Mouse (Mus musculus) MEL (cell line): Measurements from ENCODE around the gene Mov10l1. TPM values are rescaled to one million over a fixed set of nuclear protein-coding genes. Genes with fewer than 3 reads are reported as not detected.

Experiments
- DNase-seq: peaks from one replicate; pipeline ENCODE4 v3.0.0; 2011; ENCODE audit warnings: low read depth, low spot score
- H3K27ac ChIP-seq: 2 replicates; pipeline ENCODE4 v1.5.1; 2012; ENCODE audit warnings: low read depth, mild to moderate bottlenecking, control low read depth, low read length, moderate library complexity; ENCODE audit not compliant: control insufficient read depth
- H3K27me3 ChIP-seq, 2 experiments: fragments of 150-350 bp in 1 of 2; sonication (generic) in 1 of 2; 2 replicates each; pipeline ENCODE4 v1.6.1; 2012; ENCODE audit warnings: low read length in 2 of 2, mild to moderate bottlenecking in 2 of 2, improper control_type of control experiment in 1 of 2, moderate library complexity in 1 of 2; ENCODE audit not compliant: insufficient read depth in 2 of 2, control insufficient read depth in 1 of 2
- H3K36me3 ChIP-seq, 2 experiments: 2 replicates each; pipeline ENCODE4 v1.6.1; 2012 to 2014; ENCODE audit warnings: low read length in 2 of 2, improper control_type of control experiment in 1 of 2, inconsistent platforms in 1 of 2, mild to moderate bottlenecking in 1 of 2; ENCODE audit not compliant: insufficient read depth in 2 of 2, control insufficient read depth in 1 of 2
- H3K4me1 ChIP-seq, 2 experiments: fragments of 150-350 bp in 1 of 2; sonication (generic) in 1 of 2; 2 replicates each; pipeline ENCODE4 v1.6.1; 2012; ENCODE audit warnings: low read length in 2 of 2, improper control_type of control experiment in 1 of 2, mild to moderate bottlenecking in 1 of 2; ENCODE audit not compliant: insufficient read depth in 2 of 2, control insufficient read depth in 1 of 2
- H3K4me3 ChIP-seq, 2 experiments: fragments of 150-350 bp in 1 of 2; sonication (generic) in 1 of 2; 2 replicates each; pipeline ENCODE4 v1.5.1; 2012; ENCODE audit warnings: low read depth in 2 of 2, low read length in 2 of 2, mild to moderate bottlenecking in 2 of 2, moderate library complexity in 2 of 2, control low read depth in 1 of 2, improper control_type of control experiment in 1 of 2; ENCODE audit not compliant: control insufficient read depth in 1 of 2, insufficient read depth in 1 of 2
- H3K79me2 ChIP-seq: 2 replicates; pipeline ENCODE4 v1.6.1; 2012; ENCODE audit warnings: mild to moderate bottlenecking, low read length, moderate library complexity; ENCODE audit not compliant: control insufficient read depth, poor library complexity, insufficient read depth
- H3K9ac ChIP-seq: 2 replicates; pipeline ENCODE4 v1.6.1; 2012; ENCODE audit warnings: low read depth, mild to moderate bottlenecking, control low read depth, low read length, moderate library complexity; ENCODE audit not compliant: control insufficient read depth, poor library complexity, severe bottlenecking
- H3K9me3 ChIP-seq: fragments of 150-350 bp; sonication (generic); replicated peaks from 2 replicates; pipeline ENCODE4 v1.6.1; 2012; ENCODE audit warnings: mild to moderate bottlenecking, low read length, improper control_type of control experiment, moderate library complexity; ENCODE audit not compliant: insufficient read depth
- CHD1 ChIP-seq: IDR thresholded peaks from 2 replicates; pipeline ENCODE4 v1.6.1; 2012; ENCODE audit warnings: low read depth, mild to moderate bottlenecking, inconsistent platforms, low read length, improper control_type of control experiment
- CHD2 ChIP-seq: IDR thresholded peaks from 2 replicates; pipeline ENCODE4 v1.6.1; 2011; ENCODE audit warnings: low read length, improper control_type of control experiment
- ELF1 ChIP-seq: IDR thresholded peaks from 2 replicates; pipeline ENCODE4 v1.6.1; 2014; ENCODE audit warnings: low read depth, mild to moderate bottlenecking, inconsistent platforms, low read length, improper control_type of control experiment, moderate library complexity
- EP300 ChIP-seq, 2 experiments: IDR thresholded peaks; 2 replicates each; pipeline ENCODE4 v1.6.1; 2011; ENCODE audit warnings: improper control_type of control experiment in 2 of 2, low read length in 2 of 2, low read depth in 1 of 2, mild to moderate bottlenecking in 1 of 2
- GATA1 ChIP-seq: IDR thresholded peaks from 2 replicates; pipeline ENCODE4 v1.6.1; 2011; ENCODE audit warnings: low read depth, low read length, improper control_type of control experiment
- HCFC1 ChIP-seq: IDR thresholded peaks from 2 replicates; pipeline ENCODE4 v1.6.1; 2012; ENCODE audit warnings: low read depth, mild to moderate bottlenecking, inconsistent platforms, low read length, improper control_type of control experiment, moderate library complexity
- JUND ChIP-seq: IDR thresholded peaks from 2 replicates; pipeline ENCODE4 v1.6.1; 2011; ENCODE audit warnings: low read depth, mild to moderate bottlenecking, improper control_type of control experiment, low read length
- KAT2A ChIP-seq: conservative IDR thresholded peaks from 2 replicates; pipeline ENCODE4 v1.6.1; 2012; ENCODE audit warnings: low read depth, low read length, improper control_type of control experiment, inconsistent platforms
- MAFK ChIP-seq: IDR thresholded peaks from 2 replicates; pipeline ENCODE4 v1.6.1; 2011; ENCODE audit warnings: low read depth, mild to moderate bottlenecking, low read length, improper control_type of control experiment, borderline replicate concordance
- MAX ChIP-seq: IDR thresholded peaks from 2 replicates; pipeline ENCODE4 v1.6.1; 2011; ENCODE audit warnings: low read length, improper control_type of control experiment
- MXI1 ChIP-seq: IDR thresholded peaks from 2 replicates; pipeline ENCODE4 v1.6.1; 2011; ENCODE audit warnings: mild to moderate bottlenecking, low read depth, low read length, improper control_type of control experiment
- MYC ChIP-seq: IDR thresholded peaks from 2 replicates; pipeline ENCODE4 v1.6.1; 2011; ENCODE audit warnings: low read depth, mild to moderate bottlenecking, low read length, improper control_type of control experiment, moderate library complexity
- POLR2A ChIP-seq, 2 experiments: IDR thresholded peaks; 2 replicates each; pipeline ENCODE4 v1.6.1; 2011 to 2012; ENCODE audit warnings: low read length in 2 of 2, mild to moderate bottlenecking in 2 of 2, control low read depth in 1 of 2, improper control_type of control experiment in 1 of 2, low read depth in 1 of 2, moderate library complexity in 1 of 2; ENCODE audit not compliant: control insufficient read depth in 1 of 2, insufficient read depth in 1 of 2, poor library complexity in 1 of 2
- POLR2AphosphoS2 ChIP-seq: IDR thresholded peaks from 2 replicates; pipeline ENCODE4 v1.6.1; 2011; ENCODE audit warnings: low read length, improper control_type of control experiment
- POLR2AphosphoS5 ChIP-seq: IDR thresholded peaks from 2 replicates; pipeline ENCODE4 v1.6.1; 2012; ENCODE audit warnings: low read depth, borderline replicate concordance, mild to moderate bottlenecking, inconsistent platforms, low read length, moderate library complexity, mixed read lengths
- RCOR1 ChIP-seq: IDR thresholded peaks from 2 replicates; pipeline ENCODE4 v1.6.1; 2012; ENCODE audit warnings: low read depth, mild to moderate bottlenecking, inconsistent platforms, low read length, improper control_type of control experiment
- TAL1 ChIP-seq: IDR thresholded peaks from 2 replicates; pipeline ENCODE4 v1.6.1; 2012; ENCODE audit warnings: mild to moderate bottlenecking, inconsistent platforms, low read length, moderate library complexity, mixed read lengths
- TBP ChIP-seq: IDR thresholded peaks from 2 replicates; pipeline ENCODE4 v1.8.0; 2011; ENCODE audit warnings: low read depth, low read length, improper control_type of control experiment
- TCF12 ChIP-seq: IDR thresholded peaks from 2 replicates; pipeline ENCODE4 v1.6.1; 2014; ENCODE audit warnings: low read depth, mild to moderate bottlenecking, inconsistent platforms, low read length, improper control_type of control experiment, moderate library complexity
- ZC3H11A ChIP-seq: IDR thresholded peaks from 2 replicates; pipeline ENCODE4 v1.6.1; 2012; ENCODE audit warnings: low read depth, mild to moderate bottlenecking, inconsistent platforms, low read length, improper control_type of control experiment
- ZKSCAN1 ChIP-seq: IDR thresholded peaks from 2 replicates; pipeline ENCODE4 v1.6.1; 2012; ENCODE audit warnings: low read depth, mild to moderate bottlenecking, inconsistent platforms, low read length, improper control_type of control experiment, moderate library complexity
- ZMIZ1 ChIP-seq: IDR thresholded peaks from 2 replicates; pipeline ENCODE4 v1.6.1; 2012; ENCODE audit warnings: low read depth, mild to moderate bottlenecking, inconsistent platforms, low read length, improper control_type of control experiment, moderate library complexity
- ZNF384 ChIP-seq: IDR thresholded peaks from 2 replicates; pipeline ENCODE4 v1.6.1; 2012; ENCODE audit warnings: low read depth, mild to moderate bottlenecking, inconsistent platforms, low read length, improper control_type of control experiment
- polyA plus RNA-seq, 2 experiments: library from polyadenylated mRNA; stranded (reverse) in 1 of 2; unstranded in 1 of 2; fragments of >175 nt in 1 of 2; fragments of >200 nt in 1 of 2; gene quantifications; 2 replicates each; pipeline versions ENCODE4 v1.2.1 to v1.2.4; 2012; ENCODE audit warnings: low replicate concordance in 2 of 2, low read depth in 1 of 2; ENCODE audit not compliant: insufficient read length in 2 of 2, insufficient read depth in 1 of 2, missing spikeins in 1 of 2
- total RNA-seq: library from RNA; depleted of rRNA; stranded (reverse); fragments of 300-350 nt; gene quantifications from 2 replicates; pipeline ENCODE4 v1.2.3, GENCODE M21; 2012

The Mov10l1 gene
- total and polyA plus RNA-seq, 3 experiments: not detected

- no peak overlapping the region for H3K4me3 ChIP-seq
- TF ChIP-seq KAT2A (no peak), MAX (no peak), TCF12 (no peak), CHD2 (no peak), MXI1 (no peak), ELF1 (no peak), MYC (no peak), RCOR1 (no peak)
- H3K79me2 ChIP-seq: no peaks in the 10 kb centered on the region
- no peaks in the 10 kb centered on the region for H3K36me3 ChIP-seq
- no peaks in the 10 kb centered on the region; a peak in 1 of 4 replicates for H3K27me3 ChIP-seq
- H3K9ac ChIP-seq: no peak overlapping the region
- no peak for DNase-seq
- H3K4me1 ChIP-seq: no peaks in the 10 kb centered on the region; a peak in 1 of 4 replicates
- H3K9me3 ChIP-seq: no peaks in the 10 kb centered on the region
- no peak overlapping the region for H3K27ac ChIP-seq
These were observed 10.4 kb upstream of the Mov10l1 start for GRCm38 (mm10) chr15:88972300-88972699.

DNA sequence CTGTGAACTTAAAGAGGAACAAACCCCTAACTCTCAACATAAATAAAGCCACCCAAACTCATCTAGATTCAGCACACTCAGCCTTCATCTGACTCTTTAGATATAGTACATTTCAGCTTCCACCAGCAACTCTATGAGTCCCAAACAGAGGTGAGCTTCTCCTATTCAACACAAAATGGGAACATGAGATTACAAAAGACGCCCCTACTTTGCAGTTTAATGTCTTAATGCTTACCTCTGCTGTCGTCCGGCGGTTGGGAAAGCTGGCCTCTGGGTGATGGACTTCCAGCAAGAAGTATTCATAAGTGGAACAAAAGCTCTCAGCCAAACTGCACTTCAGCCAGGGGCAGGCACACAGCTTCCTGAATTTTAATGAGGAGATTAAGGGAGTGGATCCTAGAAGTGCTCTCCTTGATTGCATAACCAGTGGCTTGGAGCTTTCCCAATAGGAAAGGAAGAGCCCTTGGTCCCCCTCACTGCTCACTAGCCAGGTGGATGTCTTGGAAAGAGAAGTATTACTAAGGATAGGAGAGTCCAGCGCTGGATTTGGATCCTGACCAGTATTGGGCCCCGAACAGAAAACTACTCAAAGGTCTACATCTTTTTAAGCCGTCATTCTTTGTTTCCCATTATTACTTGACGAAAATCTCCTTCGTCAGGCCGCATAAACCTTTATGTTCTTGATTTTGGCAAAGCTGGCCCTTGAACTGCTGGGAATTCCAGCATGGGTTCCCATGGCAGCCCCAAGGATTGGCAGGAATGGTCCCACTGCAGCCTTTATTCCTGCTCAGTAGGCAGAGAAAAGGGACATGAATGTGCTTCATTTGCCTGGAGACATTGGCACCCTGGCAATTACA is 4.2 kb upstream of the Mov10l1 start, which contains the start of gene Mlc1:
TSS of gene Mlc1 (minus strand) at position 727 of the 857 bp plus-strand sequence.
- no peaks in the 10 kb centered on the region for H3K4me1 ChIP-seq
- TF ChIP-seq MYC: no peak
- TF ChIP-seq HCFC1: no peak
- no peak for TF ChIP-seq POLR2AphosphoS2
- no peak for TF ChIP-seq ZC3H11A
- TF ChIP-seq KAT2A: no peak
- no peak for TF ChIP-seq MXI1
- TF ChIP-seq POLR2A (IDR thresholded peaks at IDR 0.05; ENCODE audit: control insufficient read depth in 1 of 2, insufficient read depth in 1 of 2, low read depth in 1 of 2, low read length in 2 of 2, poor library complexity in 1 of 2): no peak
- no peak for TF ChIP-seq ZMIZ1
- no peak for TF ChIP-seq CHD1
- TF ChIP-seq JUND: no peak
- TF ChIP-seq ZNF384: no peak
- no peak for TF ChIP-seq TCF12
- TF ChIP-seq POLR2AphosphoS5: no peak
- TF ChIP-seq ZKSCAN1: no peak
- TF ChIP-seq GATA1: no peak
- TF ChIP-seq EP300 (IDR thresholded peaks at IDR 0.05; ENCODE audit: low read depth in 1 of 2, low read length in 2 of 2): no peak
- TF ChIP-seq TBP: no peak
- no peak for TF ChIP-seq TAL1
- no peak for TF ChIP-seq MAFK
- no peaks in the 10 kb centered on the region for H3K79me2 ChIP-seq
- H3K9ac ChIP-seq: no peak within 1 kb of the TSS
- H3K9me3 ChIP-seq: no peaks in the 10 kb centered on the region
- DNase-seq: no peak
- no peak within 1 kb of the TSS for H3K27ac ChIP-seq
- H3K4me3 ChIP-seq: no peak within 1 kb of the TSS
- peaks cover 0 to 4% of the 10 kb centered on the region in 2 experiments; a peak in 1 of 4 replicates for H3K27me3 ChIP-seq
- no peaks in the 10 kb centered on the region for H3K36me3 ChIP-seq
